ENCODE assay signal across 8 mouse cellular contexts in the genomic region with DNA sequence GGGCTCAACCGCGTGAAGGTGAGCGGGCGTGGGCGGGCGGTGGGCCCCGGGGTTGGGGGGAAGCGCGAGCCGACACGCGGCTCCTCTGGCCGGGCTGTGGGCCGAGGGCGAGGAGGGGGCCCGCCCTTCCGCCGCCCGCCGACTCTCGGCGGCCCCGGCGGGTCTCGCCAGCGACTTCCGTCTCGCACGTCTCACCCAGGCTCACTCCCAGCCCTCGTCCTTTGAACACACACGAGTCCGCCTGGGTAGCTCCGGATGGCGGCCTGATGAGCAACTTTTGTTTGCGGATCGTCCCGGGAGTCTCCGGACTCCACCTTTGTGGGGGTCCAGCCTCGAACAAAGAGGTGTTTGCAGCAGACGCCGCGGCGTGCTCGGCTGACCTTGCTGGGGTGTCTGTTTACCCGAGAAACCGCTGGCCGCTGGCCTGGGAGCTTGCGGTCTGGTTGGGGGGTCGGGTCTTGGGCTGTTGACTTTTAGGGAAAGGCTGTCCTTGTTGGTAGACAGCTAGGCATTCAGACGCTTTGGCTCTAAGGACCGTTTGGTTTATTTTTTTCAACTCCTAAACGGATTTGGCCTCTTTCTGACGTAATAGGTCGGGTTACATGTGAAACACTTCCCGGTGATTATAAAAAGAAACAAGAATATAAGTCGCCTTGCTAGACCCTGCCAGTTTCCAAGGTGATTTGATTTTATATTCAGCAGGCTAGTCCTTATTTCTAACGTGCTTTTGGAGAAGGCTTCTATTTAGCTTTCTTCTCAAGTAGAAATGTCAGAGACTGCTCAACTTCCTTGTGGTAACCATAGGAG. TPM values are rescaled to one million over a fixed set of nuclear protein-coding genes. Genes with fewer than 3 reads are reported as not detected.
DNase-seq lines count a peak whose midpoint lies in the region; ATAC-seq and TF ChIP-seq lines count a peak whose summit lies in the region.

No protein-coding gene starts in this region.

- no peak for TF ChIP-seq CTCF in left cerebral cortex, adult 2 months (IDR thresholded peaks at IDR 0.05)

- no peaks in the 10 kb centered on the region for H3K9me3 ChIP-seq in forebrain, embryonic 11.5 days (ENCODE audit: control insufficient read depth, low read length)
- H3K9me3 ChIP-seq in hindbrain, embryonic 12.5 days (replicated peaks), result no peaks in the 10 kb centered on the region
- no peaks in the 10 kb centered on the region for H3K9me3 ChIP-seq in limb, embryonic 15.5 days
- no peaks in the 10 kb centered on the region for H3K9me3 ChIP-seq in midbrain, embryonic 14.5 days (ENCODE audit: control insufficient read depth, low read length)

- H3K36me3 ChIP-seq in forebrain, embryonic 11.5 days (ENCODE audit: control insufficient read depth, insufficient read depth, low read length), result no peaks in the 10 kb centered on the region
- H3K36me3 ChIP-seq in hindbrain, embryonic 12.5 days, result peaks cover 5% of the 10 kb centered on the region
- peaks cover 12% of the 10 kb centered on the region; the same call in 1 of the 2 replicates for H3K36me3 ChIP-seq in limb, embryonic 15.5 days
- peaks cover 11% of the 10 kb centered on the region for H3K36me3 ChIP-seq in midbrain, embryonic 14.5 days (ENCODE audit: control insufficient read depth, insufficient read depth, low read length)
- peaks cover 2% of the 10 kb centered on the region; the same call in 1 of the 2 replicates for H3K36me3 ChIP-seq in splenic B cell, adult 2 months (ENCODE audit: control insufficient read depth, insufficient read depth, low read length, poor library complexity, severe bottlenecking)

- WGBS in forebrain, embryonic 11.5 days, result under 1% methylated on average over 43 of the region's 57 CpGs
- under 1% methylated on average over 56 of the region's 57 CpGs for WGBS in hindbrain, embryonic 12.5 days
- WGBS in limb, embryonic 15.5 days, result under 1% methylated on average over 50 of the region's 57 CpGs
- under 1% methylated on average over 57 of the region's 57 CpGs for WGBS in midbrain, embryonic 14.5 days

- ATAC-seq in forebrain, embryonic 11.5 days (replicated peaks; ENCODE audit: low FRiP score), result peak; percentile 82
- no peak; the same call in none of the 2 replicates for ATAC-seq in hindbrain, embryonic 12.5 days (ENCODE audit: low FRiP score)
- peak; percentile 78 for ATAC-seq in limb, embryonic 15.5 days (ENCODE audit: insufficient number of reproducible peaks, low FRiP score, low TSS enrichment, low read depth)
- ATAC-seq in midbrain, embryonic 14.5 days (ENCODE audit: low FRiP score, low TSS enrichment), result peak; percentile 85

- peak overlapping the region; percentile 65 for H3K27ac ChIP-seq in left cerebral cortex, adult 2 months
- H3K27ac ChIP-seq in forebrain, embryonic 11.5 days (ENCODE audit: low read depth, low read length), result peak overlapping the region; percentile 85
- H3K27ac ChIP-seq in hindbrain, embryonic 12.5 days, result peak overlapping the region; percentile 82
- H3K27ac ChIP-seq in limb, embryonic 15.5 days, result peak overlapping the region; percentile 97
- peak overlapping the region; percentile 75 for H3K27ac ChIP-seq in midbrain, embryonic 14.5 days (replicated peaks; ENCODE audit: low read depth, low read length)

- peaks cover 14% of the 10 kb centered on the region for H3K4me1 ChIP-seq in forebrain, embryonic 11.5 days (replicated peaks; ENCODE audit: control insufficient read depth, insufficient read depth, low read length)
- H3K4me1 ChIP-seq in hindbrain, embryonic 12.5 days, result peaks cover 18% of the 10 kb centered on the region
- H3K4me1 ChIP-seq in limb, embryonic 15.5 days, result peaks cover 14% of the 10 kb centered on the region
- peaks cover 17% of the 10 kb centered on the region for H3K4me1 ChIP-seq in midbrain, embryonic 14.5 days (ENCODE audit: control insufficient read depth, insufficient read depth, low read length)

- H3K4me3 ChIP-seq in left cerebral cortex, adult 2 months, result peak overlapping the region; percentile 54
- H3K4me3 ChIP-seq in forebrain, embryonic 11.5 days (ENCODE audit: low read depth, low read length), result peak overlapping the region; percentile 82
- peak overlapping the region; percentile 72 for H3K4me3 ChIP-seq in hindbrain, embryonic 12.5 days
- H3K4me3 ChIP-seq in limb, embryonic 15.5 days, result peak overlapping the region; percentile 86
- peak overlapping the region; percentile 72 for H3K4me3 ChIP-seq in midbrain, embryonic 14.5 days (replicated peaks; ENCODE audit: low read depth, low read length)

- H3K27me3 ChIP-seq in forebrain, embryonic 11.5 days (ENCODE audit: control insufficient read depth, insufficient read depth, low read length), result no peaks in the 10 kb centered on the region
- no peaks in the 10 kb centered on the region for H3K27me3 ChIP-seq in hindbrain, embryonic 12.5 days
- no peaks in the 10 kb centered on the region for H3K27me3 ChIP-seq in limb, embryonic 15.5 days
- H3K27me3 ChIP-seq in midbrain, embryonic 14.5 days (ENCODE audit: control insufficient read depth, insufficient read depth, low read length), result no peaks in the 10 kb centered on the region
- no peaks in the 10 kb centered on the region; the same call in 1 of the 2 replicates for H3K27me3 ChIP-seq in splenic B cell, adult 2 months (ENCODE audit: control insufficient read depth, insufficient read depth, low read length, poor library complexity, severe bottlenecking)

- intact Hi-C loops in left cerebral cortex, adult 2 months (cut with DNase I), result loop anchor here (10.0 kb wide), 1 partner anchor 315 kb away; no protein-coding TSS in a partner anchor

- peak overlapping the region; percentile 75 for H3K4me2 ChIP-seq in forebrain, embryonic 11.5 days (ENCODE audit: low read depth, low read length, severe bottlenecking)
- peak overlapping the region; percentile 66 for H3K4me2 ChIP-seq in hindbrain, embryonic 12.5 days (replicated peaks)
- peak overlapping the region; percentile 55 for H3K4me2 ChIP-seq in limb, embryonic 15.5 days
- H3K4me2 ChIP-seq in midbrain, embryonic 14.5 days (ENCODE audit: low read length), result peak overlapping the region; percentile 70

- peak in 1 of 2 experiments; percentile 38 for DNase-seq in left cerebral cortex, adult 2 months (ENCODE audit: extremely low spot score in 1 of 2, low spot score in 2 of 2)
- no peak for DNase-seq in left cerebral cortex, adult 11 months (ENCODE audit: low spot score)
- DNase-seq in adrenal gland, postnatal 25 days, result peak; percentile 42
- DNase-seq in forebrain, embryonic 11.5 days (ENCODE audit: low spot score), result peak; percentile 84
- DNase-seq in midbrain, embryonic 14.5 days, result peak; percentile 75
- DNase-seq in splenic B cell, adult 2 months (ENCODE audit: low read depth, low spot score), result peak; percentile 63

- H3K9ac ChIP-seq in forebrain, embryonic 11.5 days (ENCODE audit: low read length), result peak overlapping the region; percentile 93
- peak overlapping the region; percentile 85 for H3K9ac ChIP-seq in hindbrain, embryonic 12.5 days
- H3K9ac ChIP-seq in limb, embryonic 15.5 days, result peak overlapping the region; percentile 90
- peak overlapping the region; percentile 73 for H3K9ac ChIP-seq in midbrain, embryonic 14.5 days (replicated peaks; ENCODE audit: low read length)

RNA-seq across cellular contexts. Expression of a gene that starts 0.6 kb away (rescaled TPM):
- total RNA-seq in left cerebral cortex, adult 2 months (2021), result 10 to 100 TPM; 41.1 to 46.3 TPM
- 261 and 291 TPM in 2 replicates for total RNA-seq in adrenal gland, postnatal 25 days (2021)
- polyA plus RNA-seq in forebrain, embryonic 11.5 days (2014; fragmentation: Nextera tagmentation; extraction: Ambion mirVana), result 977 and 1,050 TPM in 2 replicates
- polyA plus RNA-seq in hindbrain, embryonic 12.5 days (2016; fragmentation: Nextera tagmentation; extraction: Ambion mirVana), result 727 and 828 TPM in 2 replicates
- polyA plus RNA-seq in limb, embryonic 15.5 days (2015; fragmentation: Nextera tagmentation; extraction: Ambion mirVana), result 729 and 820 TPM in 2 replicates
- polyA plus RNA-seq in midbrain, embryonic 14.5 days (2014; fragmentation: Nextera tagmentation; extraction: Ambion mirVana), result 333 and 390 TPM in 2 replicates

RNA-seq across cellular contexts. Expression of a gene that starts 0.7 kb away (rescaled TPM):
- 1 to 10 TPM; 3.2 to 3.7 TPM for total RNA-seq in left cerebral cortex, adult 2 months (2021)
- total RNA-seq in adrenal gland, postnatal 25 days (2021), result 3.9 and 6.2 TPM in 2 replicates
- polyA plus RNA-seq in forebrain, embryonic 11.5 days (2014; fragmentation: Nextera tagmentation; extraction: Ambion mirVana), result 5.9 and 7.5 TPM in 2 replicates
- polyA plus RNA-seq in hindbrain, embryonic 12.5 days (2016; fragmentation: Nextera tagmentation; extraction: Ambion mirVana), result 6.8 and 8.7 TPM in 2 replicates
- polyA plus RNA-seq in limb, embryonic 15.5 days (2015; fragmentation: Nextera tagmentation; extraction: Ambion mirVana), result 4.2 and 4.7 TPM in 2 replicates
- polyA plus RNA-seq in midbrain, embryonic 14.5 days (2014; fragmentation: Nextera tagmentation; extraction: Ambion mirVana), result 3.1 and 4.6 TPM in 2 replicates

RNA-seq across cellular contexts. Expression of a gene that starts 21.0 kb away (rescaled TPM):
- total RNA-seq in left cerebral cortex, adult 2 months (2021), result 10 to 100 TPM; 16.9 to 20.7 TPM
- total RNA-seq in adrenal gland, postnatal 25 days (2021), result 36.3 and 42.2 TPM in 2 replicates
- polyA plus RNA-seq in forebrain, embryonic 11.5 days (2014; fragmentation: Nextera tagmentation; extraction: Ambion mirVana), result 70.0 and 72.8 TPM in 2 replicates
- polyA plus RNA-seq in hindbrain, embryonic 12.5 days (2016; fragmentation: Nextera tagmentation; extraction: Ambion mirVana), result 55.3 and 61.5 TPM in 2 replicates
- polyA plus RNA-seq in limb, embryonic 15.5 days (2015; fragmentation: Nextera tagmentation; extraction: Ambion mirVana), result 43.2 and 44.9 TPM in 2 replicates
- 46.1 and 49.4 TPM in 2 replicates for polyA plus RNA-seq in midbrain, embryonic 14.5 days (2014; fragmentation: Nextera tagmentation; extraction: Ambion mirVana)

RNA-seq across cellular contexts. Expression of a gene that starts 50.6 kb away (rescaled TPM):
- total RNA-seq in left cerebral cortex, adult 2 months (2021), result 1 to 10 TPM; 7.1 to 8.1 TPM
- total RNA-seq in adrenal gland, postnatal 25 days (2021), result 11.9 and 16.2 TPM in 2 replicates
- polyA plus RNA-seq in forebrain, embryonic 11.5 days (2014; fragmentation: Nextera tagmentation; extraction: Ambion mirVana), result 5.7 and 6.0 TPM in 2 replicates
- polyA plus RNA-seq in hindbrain, embryonic 12.5 days (2016; fragmentation: Nextera tagmentation; extraction: Ambion mirVana), result 6.9 and 7.5 TPM in 2 replicates
- 10.1 and 10.4 TPM in 2 replicates for polyA plus RNA-seq in limb, embryonic 15.5 days (2015; fragmentation: Nextera tagmentation; extraction: Ambion mirVana)
- polyA plus RNA-seq in midbrain, embryonic 14.5 days (2014; fragmentation: Nextera tagmentation; extraction: Ambion mirVana), result 3.0 and 3.8 TPM in 2 replicates
